Mouse (Mus musculus) erythroblast, embryonic 14.5 days (primary cell): Measurements from ENCODE around the gene Pard3b. TPM values are rescaled to one million over a fixed set of nuclear protein-coding genes. Genes with fewer than 3 reads are reported as not detected.

Experiments
- H3K27me3 ChIP-seq: 2 replicates; pipeline ENCODE4 v1.6.1; 2012; ENCODE audit warnings: inconsistent platforms; ENCODE audit not compliant: control insufficient read depth
- H3K36me3 ChIP-seq: 2 replicates; pipeline ENCODE4 v1.6.1; 2012; ENCODE audit warnings: mild to moderate bottlenecking, inconsistent platforms; ENCODE audit not compliant: control insufficient read depth
- H3K4me1 ChIP-seq: 2 replicates; pipeline ENCODE4 v1.6.1; 2012; ENCODE audit warnings: inconsistent platforms; ENCODE audit not compliant: control insufficient read depth
- H3K4me3 ChIP-seq: replicated peaks from 2 replicates; pipeline ENCODE3; 2012; ENCODE audit warnings: moderate library complexity, mild to moderate bottlenecking, inconsistent platforms
- H3K9me3 ChIP-seq: 2 replicates; pipeline ENCODE4 v1.6.1; 2012; ENCODE audit warnings: low read length, inconsistent platforms, mixed read lengths; ENCODE audit not compliant: control insufficient read depth
- GATA1 ChIP-seq: IDR thresholded peaks from 2 replicates; pipeline ENCODE4 v1.6.1; 2012; ENCODE audit warnings: low read length, inconsistent platforms, mixed read lengths
- TAL1 ChIP-seq: IDR thresholded peaks from 3 replicates; pipeline ENCODE4 v1.6.1; 2012; ENCODE audit warnings: low read length, inconsistent platforms, mixed read lengths
- polyA plus RNA-seq: library from polyadenylated mRNA; stranded (reverse); fragments of >175 nt; gene quantifications from 2 replicates; pipeline ENCODE4 v1.2.3, GENCODE M21; 2012

Gene Pard3b
- polyA plus RNA-seq, 1 experiment: not detected

DNA sequence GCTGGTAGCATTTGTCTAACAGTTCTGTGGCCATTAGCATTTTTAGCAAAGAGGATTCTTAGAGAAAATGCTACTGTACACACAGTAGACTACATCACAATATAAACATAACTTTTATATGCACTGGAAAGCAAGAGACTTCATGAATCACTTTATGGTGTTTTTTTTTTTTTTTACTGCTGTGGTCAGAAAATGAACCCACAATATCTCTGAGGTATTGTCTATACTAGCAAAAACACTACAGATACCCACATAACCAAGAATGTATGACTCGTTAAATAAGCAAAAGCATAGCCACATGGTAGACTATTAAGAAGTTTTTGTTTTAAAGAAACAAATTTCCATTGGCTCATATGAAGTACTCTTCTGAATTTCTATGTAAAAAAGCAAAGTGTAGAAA lies 827.9 kb downstream of the Pard3b start:
- Histone ChIP-seq H3K9me3 (no peaks in the 10 kb centered on the region), H3K4me1 (no peaks in the 10 kb centered on the region), H3K36me3 (no peaks in the 10 kb centered on the region), H3K4me3 (no peak overlapping the region), H3K27me3 (no peaks in the 10 kb centered on the region)
- TF ChIP-seq GATA1 (no peak), TAL1 (no peak)

DNA sequence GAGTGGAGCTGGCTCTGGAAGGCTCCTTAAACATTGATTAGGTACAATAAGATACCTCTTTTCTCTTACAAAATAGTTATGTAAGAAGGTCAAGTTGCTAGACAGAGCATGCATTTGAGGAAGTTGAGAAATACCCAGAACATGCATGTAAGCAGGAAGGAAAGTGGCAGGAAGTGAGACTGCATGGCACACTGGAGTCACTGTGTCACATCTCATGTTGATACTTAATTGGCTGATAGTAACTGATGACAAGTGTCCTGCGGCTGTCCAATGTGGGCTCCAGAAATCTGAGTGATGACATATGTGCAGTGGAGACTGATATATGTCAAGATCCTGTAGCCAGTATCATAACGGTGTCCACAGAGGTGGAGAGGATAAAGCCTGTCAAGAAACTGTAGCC lies 844.4 kb downstream of the Pard3b start:
- Histone ChIP-seq H3K9me3 (no peaks in the 10 kb centered on the region), H3K4me3 (no peak overlapping the region), H3K27me3 (no peaks in the 10 kb centered on the region), H3K4me1 (no peaks in the 10 kb centered on the region), H3K36me3 (no peaks in the 10 kb centered on the region)
- no peak for TF ChIP-seq GATA1
- TF ChIP-seq TAL1: no peak

DNA sequence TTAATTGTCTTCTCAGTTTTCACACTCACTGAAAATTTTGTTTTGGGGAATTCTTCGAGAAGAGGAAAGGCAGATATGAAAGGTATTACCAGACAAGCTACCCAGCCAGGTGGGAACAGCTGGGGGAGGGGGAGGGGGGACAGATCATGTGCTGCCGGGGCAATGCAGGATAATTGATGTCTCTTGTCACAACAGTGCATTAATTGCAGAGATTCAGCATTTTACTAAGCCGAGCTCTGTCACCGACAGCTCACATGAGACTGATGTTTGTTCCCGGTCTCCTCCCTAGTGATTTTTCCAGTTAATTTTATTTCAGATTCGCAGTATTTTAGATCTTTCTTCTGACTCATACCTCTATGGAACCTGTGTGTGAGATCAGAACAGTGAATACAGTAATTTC lies 850.2 kb downstream of the Pard3b start:
- Histone ChIP-seq H3K9me3 (no peaks in the 10 kb centered on the region), H3K27me3 (no peaks in the 10 kb centered on the region), H3K36me3 (no peaks in the 10 kb centered on the region), H3K4me3 (no peak overlapping the region), H3K4me1 (no peaks in the 10 kb centered on the region)
- TF ChIP-seq TAL1: no peak
- no peak for TF ChIP-seq GATA1

- H3K36me3 ChIP-seq: no peaks in the 10 kb centered on the region
- TF ChIP-seq GATA1 (no peak), TAL1 (no peak)
- H3K4me1 ChIP-seq: no peaks in the 10 kb centered on the region
- no peaks in the 10 kb centered on the region for H3K27me3 ChIP-seq
- H3K4me3 ChIP-seq: no peak overlapping the region
- no peaks in the 10 kb centered on the region; the same call in 1 of the 2 replicates for H3K9me3 ChIP-seq
Observed at GRCm38 (mm10) chr1:62499146-62499545, 860.5 kb downstream of the Pard3b start.

DNA sequence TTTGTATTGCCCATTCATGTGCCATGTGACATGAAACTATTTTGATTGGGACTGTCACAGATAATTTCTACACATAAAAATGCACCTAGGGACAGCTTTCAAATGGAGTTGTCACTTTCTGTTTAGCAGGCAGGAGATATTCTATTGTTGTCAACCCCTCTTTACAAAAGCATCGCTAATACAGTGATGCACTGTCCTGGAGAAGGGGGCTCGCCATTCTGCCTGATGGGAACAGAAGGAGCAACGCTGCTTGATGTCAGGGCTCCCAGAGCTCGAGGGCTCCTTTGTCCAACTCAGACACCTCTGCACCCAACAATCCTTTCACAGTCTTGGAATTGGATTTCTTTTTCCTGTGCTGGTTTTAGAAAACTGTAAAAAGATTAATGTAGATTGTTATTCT lies 871.9 kb downstream of the Pard3b start:
- H3K36me3 ChIP-seq: no peaks in the 10 kb centered on the region
- no peaks in the 10 kb centered on the region for H3K27me3 ChIP-seq
- H3K4me3 ChIP-seq: no peak overlapping the region
- no peak for TF ChIP-seq TAL1
- no peak for TF ChIP-seq GATA1
- no peaks in the 10 kb centered on the region for H3K4me1 ChIP-seq
- no peaks in the 10 kb centered on the region for H3K9me3 ChIP-seq

- TF ChIP-seq TAL1: no peak
- TF ChIP-seq GATA1: no peak
- Histone ChIP-seq H3K4me1 (no peaks in the 10 kb centered on the region), H3K27me3 (no peaks in the 10 kb centered on the region), H3K36me3 (no peaks in the 10 kb centered on the region), H3K9me3 (no peaks in the 10 kb centered on the region), H3K4me3 (no peak overlapping the region)
Observed at GRCm38 (mm10) chr1:62511681-62512080, 873.1 kb downstream of the Pard3b start.

DNA sequence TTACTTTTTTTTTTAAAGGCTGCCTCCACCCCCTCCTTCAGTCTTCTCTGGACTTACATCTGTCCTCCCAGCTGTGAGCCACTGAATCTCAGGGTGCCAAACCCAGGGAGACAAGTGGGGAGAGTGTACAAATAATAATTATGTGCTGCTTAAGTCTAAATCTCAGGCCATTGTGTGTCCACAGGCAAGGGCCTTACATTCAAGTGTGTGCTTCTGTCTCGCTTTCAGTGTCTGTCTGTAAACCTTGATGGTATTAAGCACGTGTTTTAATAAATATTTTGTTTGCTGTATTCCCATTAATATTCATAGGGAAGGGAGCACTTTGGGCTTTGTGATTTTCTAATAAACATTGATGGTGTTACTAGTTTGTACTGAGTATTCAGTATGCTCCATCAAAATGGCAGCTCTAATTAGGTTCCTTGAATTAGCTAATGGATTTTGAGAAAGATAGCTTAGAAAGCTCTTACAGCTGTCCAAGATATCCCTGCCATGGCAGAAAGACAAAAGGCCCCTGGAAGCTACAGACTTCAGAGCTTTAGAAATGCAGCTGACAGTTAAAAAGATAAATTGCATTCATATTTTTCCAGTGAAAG lies 880.1 kb downstream of the Pard3b start:
- TF ChIP-seq TAL1 (no peak), GATA1 (no peak)
- Histone ChIP-seq H3K9me3 (no peaks in the 10 kb centered on the region), H3K4me1 (no peaks in the 10 kb centered on the region), H3K27me3 (no peaks in the 10 kb centered on the region), H3K36me3 (no peaks in the 10 kb centered on the region), H3K4me3 (no peak overlapping the region)

DNA sequence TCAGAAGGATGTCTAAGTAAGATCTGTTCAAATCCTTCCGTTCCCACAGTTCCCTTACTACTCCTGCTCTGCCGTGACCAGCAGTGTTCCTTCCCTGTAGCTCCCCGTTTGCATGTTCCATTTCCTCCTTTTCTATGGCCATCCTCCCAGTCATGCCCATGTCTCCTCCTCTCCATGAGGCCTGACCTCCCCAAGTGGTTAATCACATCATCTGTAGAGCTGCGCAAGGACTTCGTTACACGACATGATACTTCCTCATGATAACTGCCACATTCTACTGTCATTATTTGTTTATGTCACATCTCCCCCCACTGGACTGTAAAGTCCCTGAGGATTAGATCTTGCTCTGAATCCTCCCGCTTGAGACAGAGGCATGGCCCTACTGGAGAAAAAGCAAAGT lies 882.7 kb downstream of the Pard3b start:
- Histone ChIP-seq H3K4me3 (no peak overlapping the region), H3K4me1 (no peaks in the 10 kb centered on the region), H3K36me3 (no peaks in the 10 kb centered on the region), H3K27me3 (no peaks in the 10 kb centered on the region), H3K9me3 (no peaks in the 10 kb centered on the region)
- no peak for TF ChIP-seq TAL1
- no peak for TF ChIP-seq GATA1

- TF ChIP-seq TAL1 (no peak), GATA1 (no peak)
- Histone ChIP-seq H3K4me3 (no peak overlapping the region), H3K36me3 (no peaks in the 10 kb centered on the region), H3K4me1 (no peaks in the 10 kb centered on the region), H3K27me3 (no peaks in the 10 kb centered on the region), H3K9me3 (no peaks in the 10 kb centered on the region)
Observed at GRCm38 (mm10) chr1:62522761-62523160, 884.1 kb downstream of the Pard3b start.

GRCm38 (mm10) chr1:62527788-62528187 lies 889.2 kb downstream of the Pard3b start:
- no peak for TF ChIP-seq GATA1
- TF ChIP-seq TAL1: no peak
- H3K4me3 ChIP-seq: no peak overlapping the region
- H3K36me3 ChIP-seq: no peaks in the 10 kb centered on the region
- H3K27me3 ChIP-seq: no peaks in the 10 kb centered on the region
- H3K4me1 ChIP-seq: no peaks in the 10 kb centered on the region
- no peaks in the 10 kb centered on the region for H3K9me3 ChIP-seq
